Mouse (Mus musculus): ENCODE results near the gene Sec24c. TPM values are rescaled to one million over a fixed set of nuclear protein-coding genes. Genes with fewer than 3 reads are reported as not detected.

The Sec24c gene
- polyA plus RNA-seq, 1 experiment from 2014 or later: 69.5 TPM

DNA sequence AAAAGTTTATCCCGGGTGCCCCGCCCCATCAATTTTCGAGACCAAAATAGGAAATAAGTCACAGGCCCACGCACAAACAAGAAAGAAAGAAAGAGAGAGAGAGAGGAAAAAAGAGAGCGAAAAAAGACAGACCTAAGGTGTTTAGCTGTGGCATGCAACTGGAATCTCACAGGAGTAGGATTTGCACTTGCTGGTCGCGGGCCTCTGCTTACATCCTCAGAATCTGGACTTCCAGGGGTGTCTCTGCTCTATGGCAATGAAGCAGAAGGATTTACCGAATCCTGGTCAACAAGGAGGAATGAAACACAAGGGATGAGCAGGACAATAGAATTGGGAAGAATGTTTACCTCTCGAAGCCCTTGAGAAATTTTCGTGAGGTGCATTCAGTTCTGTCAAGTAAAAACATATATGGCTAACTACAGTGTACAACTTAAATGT, 32.7 kb upstream of the Sec24c start:
- ATAC-seq (ENCODE audit: extremely low read depth, insufficient number of reproducible peaks, low FRiP score, low TSS enrichment): no peak
- H3K27me3 ChIP-seq (replicated peaks): no peaks in the 10 kb centered on the region
- peaks cover 19% of the 10 kb centered on the region for H3K4me1 ChIP-seq
- 15% methylated on average over 10 of the region's 10 CpGs for WGBS
- H3K9me3 ChIP-seq: no peaks in the 10 kb centered on the region
- peak overlapping the region; percentile 92 for H3K4me2 ChIP-seq
- no peaks in the 10 kb centered on the region for H3K36me3 ChIP-seq
- peak overlapping the region; percentile 89 for H3K9ac ChIP-seq
- H3K27ac ChIP-seq (replicated peaks): peak overlapping the region; percentile 93
- H3K4me3 ChIP-seq: peak overlapping the region; percentile 91

- Histone ChIP-seq H3K4me1 (peaks cover 13% of the 10 kb centered on the region), H3K9ac (no peak overlapping the region), H3K4me3 (no peak overlapping the region), H3K27ac (replicated peaks) (no peak overlapping the region), H3K36me3 (no peaks in the 10 kb centered on the region), H3K4me2 (no peak overlapping the region), H3K9me3 (no peaks in the 10 kb centered on the region), H3K27me3 (replicated peaks) (no peaks in the 10 kb centered on the region)
- no peak for ATAC-seq (ENCODE audit: extremely low read depth, insufficient number of reproducible peaks, low FRiP score, low TSS enrichment)
- 38% methylated on average over 3 of the region's 3 CpGs for WGBS
Observed at GRCm38 (mm10) chr14:20645547-20645946, 28.6 kb upstream of the Sec24c start.

- Histone ChIP-seq H3K36me3 (no peaks in the 10 kb centered on the region), H3K4me2 (no peak overlapping the region), H3K4me1 (peaks cover 13% of the 10 kb centered on the region), H3K27ac (replicated peaks) (0 out of 2 replicates have a peak overlapping the region, but pooled peaks have one; percentile 1), H3K9me3 (no peaks in the 10 kb centered on the region), H3K9ac (no peak overlapping the region), H3K27me3 (replicated peaks) (no peaks in the 10 kb centered on the region), H3K4me3 (no peak overlapping the region)
- ATAC-seq (ENCODE audit: extremely low read depth, insufficient number of reproducible peaks, low FRiP score, low TSS enrichment): no peak
Observed at GRCm38 (mm10) chr14:20646381-20646780, 27.7 kb upstream of the Sec24c start.

GRCm38 (mm10) chr14:20651000-20651399, 23.1 kb upstream of the Sec24c start:
- H3K9me3 ChIP-seq: no peaks in the 10 kb centered on the region
- ATAC-seq (ENCODE audit: extremely low read depth, insufficient number of reproducible peaks, low FRiP score, low TSS enrichment): no peak
- WGBS: 74% methylated on average over 2 of the region's 2 CpGs

DNA sequence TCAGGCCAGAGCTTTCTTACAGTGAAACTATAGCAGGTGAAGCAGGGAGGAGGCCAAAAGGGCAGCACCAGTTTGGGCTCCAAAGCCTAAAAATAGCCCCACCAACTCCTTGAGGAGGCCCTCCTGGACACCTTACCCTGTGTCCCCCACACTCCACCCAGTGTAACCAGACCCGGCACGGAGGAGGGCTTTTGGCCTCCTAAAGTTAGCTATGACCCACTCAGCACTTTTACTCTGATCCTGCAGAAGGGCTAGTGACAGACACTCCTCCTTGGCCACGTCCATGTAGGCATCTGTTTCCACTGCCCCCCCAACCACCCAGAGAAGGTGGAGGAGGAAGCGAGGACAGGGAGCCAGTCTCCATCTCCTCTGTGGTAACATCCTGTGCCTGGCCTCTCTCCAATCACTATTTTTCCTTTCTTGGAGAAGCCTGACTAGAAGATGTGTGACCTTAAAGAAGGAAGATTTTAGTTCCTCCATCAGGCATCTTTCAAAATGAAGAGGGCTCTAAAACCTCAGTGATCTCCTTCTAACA, 22.3 kb upstream of the Sec24c start:
- WGBS: 34% methylated on average over 4 of the region's 4 CpGs
- Histone ChIP-seq H3K4me2 (no peak overlapping the region), H3K4me1 (peaks cover 28% of the 10 kb centered on the region), H3K9ac (peak overlapping the region; percentile 45), H3K27ac (replicated peaks) (no peak overlapping the region), H3K9me3 (no peaks in the 10 kb centered on the region), H3K36me3 (no peaks in the 10 kb centered on the region), H3K4me3 (no peak overlapping the region), H3K27me3 (replicated peaks) (no peaks in the 10 kb centered on the region)
- ATAC-seq (ENCODE audit: extremely low read depth, insufficient number of reproducible peaks, low FRiP score, low TSS enrichment): no peak

More at GRCm38 (mm10) chr14:20651000-20651399, 23.1 kb upstream of the Sec24c start:
- no peak overlapping the region for H3K27ac ChIP-seq (replicated peaks)
- peak overlapping the region; percentile 45; the same call in 1 of the 2 replicates for H3K9ac ChIP-seq
- peaks cover 23% of the 10 kb centered on the region for H3K4me1 ChIP-seq
- H3K4me3 ChIP-seq: no peak overlapping the region
- H3K36me3 ChIP-seq: no peaks in the 10 kb centered on the region
- H3K4me2 ChIP-seq: no peak overlapping the region
- H3K27me3 ChIP-seq (replicated peaks): no peaks in the 10 kb centered on the region

GRCm38 (mm10) chr14:20654690-20655421, 19.3 kb upstream of the Sec24c start:
- WGBS: 58% methylated on average over 9 of the region's 9 CpGs
- H3K9me3 ChIP-seq: no peaks in the 10 kb centered on the region
- H3K4me2 ChIP-seq: no peak overlapping the region
- H3K9ac ChIP-seq: no peak overlapping the region
- ATAC-seq (ENCODE audit: extremely low read depth, insufficient number of reproducible peaks, low FRiP score, low TSS enrichment): no peak
- H3K36me3 ChIP-seq: peaks cover 3% of the 10 kb centered on the region; the same call in 1 of the 2 replicates
- no peaks in the 10 kb centered on the region for H3K27me3 ChIP-seq (replicated peaks)
- H3K27ac ChIP-seq (replicated peaks): peak overlapping the region; percentile 74
- peaks cover 43% of the 10 kb centered on the region for H3K4me1 ChIP-seq
- H3K4me3 ChIP-seq: no peak overlapping the region

- 53% methylated on average over 9 of the region's 9 CpGs for WGBS
- ATAC-seq (ENCODE audit: extremely low read depth, insufficient number of reproducible peaks, low FRiP score, low TSS enrichment): no peak
- H3K9ac ChIP-seq: peak overlapping the region; percentile 76; the same call in 1 of the 2 replicates
- peak overlapping the region; percentile 74 for H3K27ac ChIP-seq (replicated peaks)
- H3K4me2 ChIP-seq: peak overlapping the region; percentile 63
- no peaks in the 10 kb centered on the region for H3K27me3 ChIP-seq (replicated peaks)
- peaks cover 9% of the 10 kb centered on the region for H3K36me3 ChIP-seq
- no peaks in the 10 kb centered on the region for H3K9me3 ChIP-seq
- H3K4me1 ChIP-seq: peaks cover 52% of the 10 kb centered on the region
- H3K4me3 ChIP-seq: peak overlapping the region; percentile 39
Observed at GRCm38 (mm10) chr14:20655731-20656130, 18.4 kb upstream of the Sec24c start.

GRCm38 (mm10) chr14:20656361-20656760, 17.7 kb upstream of the Sec24c start, which contains the start of gene Myoz1:
TSS of gene Myoz1 (minus strand) at chr14:20656540.
- peak within 1 kb of the TSS; percentile 63 for H3K4me2 ChIP-seq
- ATAC-seq (ENCODE audit: extremely low read depth, insufficient number of reproducible peaks, low FRiP score, low TSS enrichment): no peak
- H3K9me3 ChIP-seq: no peaks in the 10 kb centered on the region
- peaks cover 55% of the 10 kb centered on the region for H3K4me1 ChIP-seq
- peak within 1 kb of the TSS; percentile 39 for H3K4me3 ChIP-seq
- H3K36me3 ChIP-seq: peaks cover 12% of the 10 kb centered on the region
- H3K27ac ChIP-seq (replicated peaks): peak within 1 kb of the TSS; percentile 74
- no peaks in the 10 kb centered on the region for H3K27me3 ChIP-seq (replicated peaks)
- peak within 1 kb of the TSS; percentile 76 for H3K9ac ChIP-seq
- WGBS: 26% methylated on average over 11 of the region's 11 CpGs

- peaks cover 56% of the 10 kb centered on the region for H3K4me1 ChIP-seq
- H3K27ac ChIP-seq (replicated peaks): peak overlapping the region; percentile 10; the same call in 1 of the 2 replicates
- H3K4me2 ChIP-seq: no peak overlapping the region
- H3K9ac ChIP-seq: no peak overlapping the region
- ATAC-seq (ENCODE audit: extremely low read depth, insufficient number of reproducible peaks, low FRiP score, low TSS enrichment): no peak
- H3K27me3 ChIP-seq (replicated peaks): peaks cover 7% of the 10 kb centered on the region
- peaks cover 21% of the 10 kb centered on the region for H3K36me3 ChIP-seq
- H3K4me3 ChIP-seq: no peak overlapping the region
- no peaks in the 10 kb centered on the region for H3K9me3 ChIP-seq
Observed at GRCm38 (mm10) chr14:20658326-20658725, 15.8 kb upstream of the Sec24c start.

DNA sequence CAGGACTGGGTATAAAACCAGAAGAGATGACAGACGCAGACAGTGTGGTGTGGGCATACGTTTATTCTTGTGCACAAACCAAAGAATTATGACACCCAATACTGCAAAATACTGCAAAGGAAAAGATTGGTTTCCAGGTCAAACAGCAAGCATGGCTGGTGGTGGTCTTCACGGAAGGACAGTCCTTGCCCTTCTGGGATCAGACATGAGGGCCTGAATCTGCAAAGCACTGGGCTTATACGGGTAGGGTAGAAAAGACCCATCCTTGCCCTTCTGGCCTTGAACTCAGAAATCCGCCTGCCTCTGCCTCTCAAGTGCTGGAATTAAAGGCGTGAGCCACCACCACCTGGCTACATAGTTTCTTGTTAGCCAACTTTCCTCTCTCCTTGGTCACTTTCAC, 15.2 kb upstream of the Sec24c start:
- Histone ChIP-seq H3K4me2 (no peak overlapping the region), H3K9me3 (no peaks in the 10 kb centered on the region), H3K27me3 (replicated peaks) (peaks cover 7% of the 10 kb centered on the region), H3K27ac (replicated peaks) (peak overlapping the region; percentile 98; the same call in 1 of the 2 replicates), H3K9ac (no peak overlapping the region), H3K36me3 (peaks cover 21% of the 10 kb centered on the region), H3K4me3 (no peak overlapping the region), H3K4me1 (peaks cover 56% of the 10 kb centered on the region)
- 62% methylated on average over 6 of the region's 6 CpGs for WGBS
- no peak for ATAC-seq (ENCODE audit: extremely low read depth, insufficient number of reproducible peaks, low FRiP score, low TSS enrichment)

GRCm38 (mm10) chr14:20659687-20660086, 14.4 kb upstream of the Sec24c start:
- Histone ChIP-seq H3K4me2 (peak overlapping the region; percentile 91), H3K36me3 (peaks cover 21% of the 10 kb centered on the region), H3K9me3 (no peaks in the 10 kb centered on the region), H3K27ac (replicated peaks) (peak overlapping the region; percentile 98), H3K4me3 (no peak overlapping the region), H3K4me1 (peaks cover 58% of the 10 kb centered on the region), H3K27me3 (replicated peaks) (peaks cover 7% of the 10 kb centered on the region), H3K9ac (peak overlapping the region; percentile 89)
- no peak for ATAC-seq (ENCODE audit: extremely low read depth, insufficient number of reproducible peaks, low FRiP score, low TSS enrichment)
- 89% methylated on average over 7 of the region's 7 CpGs for WGBS

Measured in heart, embryonic 13.5 days (tissue).